Mouse (Mus musculus) telencephalon, adult 2 months (tissue): ENCODE measurements around the gene Tbx19.

Source experiments
- DNase-seq: peaks from one replicate; pipeline ENCODE4 v3.0.0-alpha.2; 2011; ENCODE audit warnings: low read depth, low spot score

The Tbx19 gene

DNA sequence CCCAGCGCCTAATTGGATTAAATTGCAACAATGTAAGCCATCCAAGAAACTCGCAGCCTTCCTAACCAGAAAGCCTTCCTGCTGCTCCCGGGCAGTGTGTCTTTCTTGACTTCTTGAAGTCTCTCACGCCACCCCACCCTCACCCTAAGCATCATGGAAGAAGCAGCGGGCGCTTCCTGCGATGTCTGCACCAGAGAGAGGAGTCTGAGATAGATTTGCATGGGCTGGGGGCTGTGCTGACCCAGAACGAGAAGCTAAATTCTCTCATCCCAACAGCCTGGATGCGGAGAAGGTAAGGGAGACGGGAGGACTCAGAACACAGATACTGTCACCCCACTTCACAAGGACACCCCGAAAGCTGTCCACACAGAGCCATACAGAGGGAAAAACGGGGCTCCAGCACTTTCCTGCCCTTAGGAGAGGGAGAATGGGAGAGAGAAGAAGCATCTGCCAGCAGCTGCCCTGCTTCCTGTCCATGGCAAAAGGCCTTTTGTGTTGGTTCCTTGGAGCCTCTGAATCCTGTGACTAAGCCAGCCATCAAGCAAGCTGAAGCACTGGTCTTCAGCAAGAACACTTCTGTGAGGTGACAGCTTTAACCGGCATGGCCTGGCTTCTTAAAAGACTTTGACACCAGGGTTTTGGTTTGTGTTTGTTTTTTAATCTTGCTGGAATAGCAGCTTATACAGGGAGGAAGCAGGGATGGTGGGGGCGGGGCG lies 41.4 kb downstream of the Tbx19 start:
- no peak for DNase-seq

DNA sequence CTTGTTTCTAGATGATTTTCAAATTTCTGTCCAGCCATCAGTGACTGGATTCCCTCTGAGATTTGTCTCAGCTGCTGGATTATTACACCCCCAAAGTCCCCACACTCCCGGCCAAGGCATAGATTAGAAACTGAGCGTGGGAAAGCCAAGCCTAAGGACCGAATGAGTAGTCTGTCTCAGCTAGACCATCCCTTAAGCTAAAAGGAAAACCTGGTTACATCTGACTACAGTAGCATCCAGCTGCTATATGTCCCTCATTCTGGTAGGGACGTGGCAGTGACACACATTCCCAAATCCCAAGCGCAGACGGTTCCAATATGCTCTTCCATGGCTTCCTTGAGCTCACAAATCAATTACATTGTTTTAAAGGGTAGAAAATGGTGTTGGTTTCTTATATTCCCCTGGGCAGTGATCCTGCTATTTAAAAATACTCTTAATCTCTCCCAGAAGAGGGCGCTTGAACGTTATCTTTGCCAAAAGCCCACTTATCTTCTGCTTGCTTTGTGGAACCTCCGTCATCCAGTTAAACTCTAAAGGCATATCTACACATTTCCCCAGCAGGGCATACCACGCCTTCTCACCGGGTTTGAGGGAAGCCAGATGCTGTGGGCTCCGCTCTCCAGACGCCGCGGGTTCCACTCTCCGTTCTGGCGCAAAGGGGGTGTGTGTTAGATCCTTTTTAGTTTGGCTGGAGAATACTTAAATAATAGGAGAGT lies 46.0 kb downstream of the Tbx19 start:
- DNase-seq = peak; percentile 62

DNA sequence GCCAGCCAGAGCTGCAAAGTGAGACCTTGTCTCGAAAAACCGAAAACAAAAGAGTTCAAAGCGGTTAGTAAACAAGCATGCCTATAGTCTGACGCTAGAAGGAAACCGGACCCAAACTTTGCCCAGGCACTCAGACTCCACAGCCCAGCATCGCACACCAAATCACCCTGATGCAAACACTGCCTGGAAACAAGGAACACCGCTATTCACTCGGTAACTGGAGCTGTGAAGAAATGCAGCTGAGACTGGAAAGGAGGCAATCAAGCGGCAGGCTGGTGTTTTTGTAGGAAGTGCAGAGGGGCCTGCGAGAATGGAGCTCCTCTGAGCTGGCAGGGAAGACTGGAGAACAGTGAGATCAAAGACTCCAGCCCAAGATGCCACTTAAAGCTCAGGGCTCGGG lies 46.9 kb downstream of the Tbx19 start:
- no peak for DNase-seq

DNA sequence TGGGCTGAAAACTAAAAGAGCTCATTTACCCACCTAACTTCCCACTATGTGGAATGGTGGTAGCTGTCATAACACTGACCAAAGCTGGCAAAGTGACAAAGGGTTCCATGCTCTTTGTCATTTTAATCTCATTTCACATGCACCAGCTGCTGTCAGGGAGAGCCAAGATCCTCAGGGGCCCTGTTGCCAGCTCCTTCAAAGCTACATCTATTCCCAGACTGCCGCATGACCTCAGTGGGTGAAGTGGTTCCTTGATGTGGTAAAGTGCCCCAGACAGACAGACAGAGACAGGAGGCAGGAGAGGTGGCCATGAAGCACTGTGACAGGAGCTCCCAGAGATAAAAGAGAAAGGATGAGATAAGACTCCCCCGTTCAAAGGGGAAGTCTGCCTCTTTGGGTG lies 49.9 kb downstream of the Tbx19 start:
- DNase-seq = no peak

DNA sequence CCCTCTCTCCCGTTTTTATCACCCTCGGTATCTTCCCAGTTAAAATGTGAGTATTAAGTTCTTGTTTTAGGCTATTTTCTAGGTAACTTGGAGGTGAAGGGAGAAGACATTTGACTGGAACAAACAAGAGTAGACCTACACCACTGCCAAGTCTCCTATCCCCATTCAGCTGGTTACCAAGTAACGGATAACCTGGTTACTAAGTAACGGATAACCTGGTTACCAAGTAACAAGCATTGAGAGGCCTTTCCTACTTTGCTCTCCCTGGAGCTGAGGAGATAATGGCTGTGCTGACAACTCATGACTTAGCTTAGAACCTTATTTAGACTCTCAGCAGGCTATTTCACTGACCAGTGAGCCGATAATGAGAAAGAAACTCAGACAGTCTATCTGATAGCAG lies 51.4 kb downstream of the Tbx19 start:
- no peak for DNase-seq

DNA sequence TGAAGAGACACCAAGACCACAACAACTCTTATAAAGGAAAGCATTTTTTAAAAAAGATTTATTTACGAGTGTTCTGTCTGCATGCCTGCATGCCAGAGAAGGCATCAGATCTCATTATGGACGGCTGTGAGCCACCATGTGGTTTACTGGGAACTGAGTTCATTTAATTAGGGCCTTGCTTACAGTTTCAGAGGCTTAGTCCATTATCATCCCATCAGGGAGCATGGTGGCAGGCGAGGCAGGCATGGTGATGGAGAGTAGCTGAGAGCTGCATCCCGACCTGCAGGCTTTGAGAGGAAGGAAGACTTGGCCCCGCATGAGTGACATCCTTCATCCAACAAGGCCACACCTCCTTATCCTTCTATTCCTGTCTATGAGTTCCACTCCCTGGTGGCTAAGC lies 52.1 kb downstream of the Tbx19 start:
- DNase-seq = no peak

DNA sequence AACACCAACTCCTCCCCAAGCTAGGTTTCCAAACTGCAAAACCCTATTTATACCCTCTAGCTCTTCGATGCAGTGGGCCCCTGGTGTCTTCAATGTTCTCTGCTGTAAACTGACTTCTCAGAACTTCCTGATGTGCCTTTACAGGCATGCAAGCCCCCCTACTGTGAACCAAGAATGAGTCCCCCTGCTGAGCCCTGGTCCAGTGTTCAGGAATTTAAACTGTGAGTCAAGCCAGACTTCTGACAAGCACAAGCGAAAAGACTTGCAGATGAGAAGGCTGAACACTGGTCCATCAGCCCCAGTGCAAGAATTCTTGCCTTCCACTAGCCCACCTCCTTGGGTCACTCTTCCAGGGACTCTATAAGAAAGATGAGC lies 54.6 kb downstream of the Tbx19 start:
- DNase-seq = no peak

DNA sequence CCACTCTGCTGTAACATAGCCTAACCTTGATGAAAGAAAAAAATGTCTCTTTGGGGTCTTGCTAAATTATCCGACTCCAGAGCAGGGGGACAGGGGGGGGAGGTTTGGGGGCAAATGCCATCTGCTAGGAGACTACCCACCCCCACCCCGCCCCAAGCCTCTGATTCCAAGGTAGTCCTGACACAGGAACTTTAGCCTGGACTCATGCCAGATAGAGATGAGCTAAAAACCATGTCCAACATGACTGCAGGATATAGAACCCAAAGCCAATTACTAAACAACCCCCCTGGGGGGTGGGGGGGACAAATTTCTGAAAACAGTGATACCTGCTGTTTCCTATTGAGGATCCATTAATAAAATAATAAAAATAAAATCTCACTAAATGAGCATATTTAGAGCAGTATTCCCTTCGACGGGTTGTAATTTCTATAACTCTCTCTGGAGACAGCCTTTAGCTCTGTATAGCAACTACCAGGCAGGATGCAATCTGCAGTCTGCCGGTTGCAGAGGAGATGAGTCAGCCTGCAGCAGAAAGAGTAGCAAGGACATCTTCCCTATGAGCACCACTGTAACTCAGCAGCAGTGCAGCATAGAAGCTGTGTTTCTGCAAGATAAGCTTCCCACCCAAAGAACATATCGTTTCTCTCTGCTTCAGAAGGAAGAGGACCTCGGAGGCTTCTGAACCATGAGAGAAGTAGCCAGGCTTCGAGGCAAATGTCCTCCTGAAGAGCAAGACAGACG lies 55.1 kb downstream of the Tbx19 start:
- no peak for DNase-seq

DNA sequence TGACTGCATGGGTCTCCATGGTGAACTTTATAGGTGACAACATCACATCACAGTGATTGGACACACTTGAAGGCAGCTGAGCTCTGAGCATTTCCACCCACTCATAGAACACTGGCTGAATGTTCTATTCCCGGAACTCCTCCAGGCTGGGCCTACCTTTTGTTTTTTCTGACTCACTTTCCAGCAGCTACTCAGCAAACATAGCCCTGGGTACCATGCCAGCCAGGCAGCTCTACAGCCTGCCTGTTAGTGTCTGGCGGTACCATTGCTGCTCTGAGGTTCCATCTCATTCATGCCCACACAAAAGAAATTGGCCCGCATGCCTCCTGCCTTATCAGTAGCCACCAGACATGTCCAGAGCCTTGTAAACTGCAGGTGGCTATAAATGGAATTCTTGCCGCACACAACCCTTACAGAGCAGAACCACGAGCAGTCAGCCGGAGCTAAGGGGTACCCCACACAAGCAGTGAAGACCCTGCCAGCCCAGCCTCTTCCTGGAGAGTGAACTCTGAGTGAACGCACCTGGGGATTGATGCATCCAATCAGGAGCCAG lies 55.8 kb downstream of the Tbx19 start:
- peak; percentile 87 for DNase-seq

DNA sequence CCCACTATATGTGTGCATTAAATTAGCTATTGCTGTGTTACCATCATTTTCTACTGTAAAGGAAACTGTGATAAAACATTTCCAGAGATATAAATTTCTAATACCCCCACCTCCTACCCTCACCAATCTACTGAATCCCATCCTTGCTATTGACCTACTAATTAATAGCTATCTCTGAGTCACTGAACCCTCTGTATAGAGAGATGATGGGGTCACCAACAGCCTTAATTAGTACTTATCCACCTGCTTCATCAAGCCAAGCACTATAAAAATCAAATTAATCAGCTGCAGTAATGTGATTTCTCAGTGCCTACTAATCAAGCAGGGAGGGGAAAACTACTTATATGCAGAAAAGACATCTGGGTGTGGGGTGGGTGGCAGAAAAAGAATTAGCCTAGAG lies 61.0 kb downstream of the Tbx19 start:
- no peak for DNase-seq

DNA sequence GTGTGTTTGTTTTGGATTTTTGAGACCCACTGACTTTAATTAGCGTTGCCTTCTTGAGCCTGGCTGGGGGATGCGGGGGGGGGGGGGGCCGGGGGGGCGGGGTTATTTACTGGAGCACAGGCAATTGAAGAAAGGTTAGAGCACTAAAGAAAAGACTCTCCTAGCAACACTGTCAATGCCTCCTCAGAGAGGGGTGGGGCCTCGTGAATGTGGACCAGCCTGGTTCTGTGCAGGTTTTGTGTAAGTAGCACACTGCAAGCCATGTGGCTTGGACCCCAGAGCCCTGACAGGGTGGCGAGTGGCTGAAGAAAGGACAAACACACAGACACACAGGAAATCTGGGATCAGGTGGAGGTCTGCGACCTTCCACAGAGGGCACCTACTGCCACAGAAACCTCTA lies 65.7 kb downstream of the Tbx19 start:
- no peak for DNase-seq

DNA sequence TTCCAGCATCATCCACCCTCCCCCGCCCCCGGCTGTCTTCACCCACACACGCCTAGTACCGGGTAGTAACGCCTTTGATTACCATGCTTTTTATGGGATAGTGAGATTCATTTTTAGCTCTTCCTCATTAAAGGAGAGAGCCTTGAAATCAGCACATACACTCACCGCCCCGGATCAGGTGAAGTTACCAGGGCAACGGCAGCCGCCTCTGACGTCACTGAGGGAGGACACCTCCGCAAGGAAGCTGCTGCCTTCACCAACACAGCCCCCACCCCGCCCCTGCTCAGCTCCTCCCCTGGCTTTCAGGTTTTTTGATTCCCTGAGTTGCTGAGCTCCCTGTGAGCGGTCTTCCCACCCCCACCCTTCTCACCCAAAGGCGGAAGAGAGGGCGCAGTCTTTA lies 68.9 kb downstream of the Tbx19 start:
- DNase-seq = peak; percentile 90

DNA sequence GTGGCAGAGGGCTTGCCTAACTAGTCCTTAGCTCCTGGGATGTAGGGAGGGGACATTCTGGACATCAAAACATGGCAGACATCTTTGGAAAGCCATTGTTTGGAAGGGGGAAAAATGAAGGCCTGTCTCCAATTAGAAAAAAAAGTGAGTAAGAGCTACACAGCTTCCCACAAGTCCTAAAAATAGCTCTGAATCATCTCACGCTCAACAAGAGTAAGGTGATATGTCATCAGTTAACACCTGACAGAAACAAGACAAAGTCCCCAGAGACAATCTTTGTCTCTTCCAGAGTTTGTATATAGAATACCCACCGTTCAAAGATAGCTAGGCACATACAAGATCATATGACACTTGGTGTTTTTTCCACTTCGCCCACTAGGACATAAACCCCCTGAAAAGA lies 71.0 kb downstream of the Tbx19 start:
- DNase-seq = no peak
